Mouse (Mus musculus): ENCODE measurements at regions not wholly inside any gene's neighbourhood (a gene's known extent, or its start where the extent isn't known, plus 50 kb on each side); places are given as distances from the start of the nearest gene placed in this dataset.
A peak's percentile ranks its signal among the peaks of the same experiment; 100 is the strongest.

DNA sequence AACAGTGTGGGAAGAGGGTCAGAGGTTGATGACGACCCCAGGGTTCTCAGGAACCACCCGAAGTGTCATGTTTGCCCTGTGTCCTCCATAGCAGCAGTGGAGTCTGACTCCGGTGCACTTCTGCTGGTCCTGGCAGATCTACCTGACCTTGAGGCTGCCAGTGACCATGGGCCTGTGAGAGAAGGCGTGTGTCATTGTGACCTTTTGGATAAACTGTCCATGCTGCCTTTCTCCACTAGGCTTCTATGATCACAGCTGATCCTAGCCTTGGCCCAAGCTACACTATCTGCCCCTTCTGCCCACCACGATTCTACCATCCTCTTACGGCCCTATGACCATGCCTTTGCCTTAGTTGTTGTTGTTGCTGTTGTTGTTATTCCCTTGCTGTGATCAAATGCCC is 163.2 kb upstream of the Fstl4 start:
- Histone ChIP-seq H3K4me1 (replicated peaks) (no peaks in the 10 kb centered on the region), H3K27ac (no peak overlapping the region), H3K4me2 (replicated peaks) (no peak overlapping the region), H3K9me3 (0 out of 2 replicates have a peak, but pooled peaks cover 4% of the 10 kb centered on the region), H3K27me3 (no peaks in the 10 kb centered on the region), H3K4me3 (replicated peaks) (no peak overlapping the region), H3K36me3 (no peaks in the 10 kb centered on the region), H3K9ac (replicated peaks) (no peak overlapping the region)
- ATAC-seq: no peak
- 85% methylated on average over 6 of the region's 6 CpGs for WGBS

GRCm38 (mm10) chr11:52602061-52602561 is 162.3 kb upstream of the Fstl4 start:
- no peak overlapping the region for H3K4me2 ChIP-seq (replicated peaks)
- H3K27me3 ChIP-seq: no peaks in the 10 kb centered on the region
- 85% methylated on average over 15 of the region's 15 CpGs for WGBS
- 0 out of 2 replicates have a peak, but pooled peaks cover 4% of the 10 kb centered on the region for H3K9me3 ChIP-seq
- no peak for ATAC-seq
- no peak overlapping the region for H3K9ac ChIP-seq (replicated peaks)
- H3K4me3 ChIP-seq (replicated peaks): no peak overlapping the region
- H3K36me3 ChIP-seq: no peaks in the 10 kb centered on the region
- H3K27ac ChIP-seq: no peak overlapping the region
- no peaks in the 10 kb centered on the region for H3K4me1 ChIP-seq (replicated peaks)

- 80% methylated on average over 5 of the region's 5 CpGs for WGBS
- H3K9ac ChIP-seq (replicated peaks): no peak overlapping the region
- no peak overlapping the region for H3K4me2 ChIP-seq (replicated peaks)
- H3K4me1 ChIP-seq (replicated peaks): no peaks in the 10 kb centered on the region
- no peaks in the 10 kb centered on the region for H3K27me3 ChIP-seq
- no peak overlapping the region for H3K27ac ChIP-seq
- no peaks in the 10 kb centered on the region for H3K36me3 ChIP-seq
- no peak overlapping the region for H3K4me3 ChIP-seq (replicated peaks)
- no peak for ATAC-seq
- H3K9me3 ChIP-seq: 0 out of 2 replicates have a peak, but pooled peaks cover under 1% of the 10 kb centered on the region
These were observed 161.6 kb upstream of the Fstl4 start for GRCm38 (mm10) chr11:52602796-52603195.

- no peaks in the 10 kb centered on the region for H3K36me3 ChIP-seq
- no peaks in the 10 kb centered on the region for H3K27me3 ChIP-seq
- 94% methylated on average over 1 of the region's 1 CpGs for WGBS
- H3K9me3 ChIP-seq: peaks cover 4% of the 10 kb centered on the region; the same call in 1 of the 2 replicates
- no peak overlapping the region for H3K4me2 ChIP-seq (replicated peaks)
- ATAC-seq: no peak
- no peak overlapping the region for H3K9ac ChIP-seq (replicated peaks)
- H3K27ac ChIP-seq: no peak overlapping the region
- no peak overlapping the region for H3K4me3 ChIP-seq (replicated peaks)
- H3K4me1 ChIP-seq (replicated peaks): 0 out of 2 replicates have a peak, but pooled peaks cover 2% of the 10 kb centered on the region
These were observed 153.7 kb upstream of the Fstl4 start for GRCm38 (mm10) chr11:52610681-52611165.

GRCm38 (mm10) chr11:52615622-52616021 is 148.8 kb upstream of the Fstl4 start:
- no peaks in the 10 kb centered on the region for H3K36me3 ChIP-seq
- no peak overlapping the region for H3K4me2 ChIP-seq (replicated peaks)
- no peak overlapping the region for H3K9ac ChIP-seq (replicated peaks)
- H3K27me3 ChIP-seq: no peaks in the 10 kb centered on the region
- no peak overlapping the region for H3K27ac ChIP-seq
- no peaks in the 10 kb centered on the region for H3K9me3 ChIP-seq
- 68% methylated on average over 4 of the region's 4 CpGs for WGBS
- H3K4me1 ChIP-seq (replicated peaks): peaks cover 25% of the 10 kb centered on the region
- H3K4me3 ChIP-seq (replicated peaks): no peak overlapping the region
- ATAC-seq: no peak

DNA sequence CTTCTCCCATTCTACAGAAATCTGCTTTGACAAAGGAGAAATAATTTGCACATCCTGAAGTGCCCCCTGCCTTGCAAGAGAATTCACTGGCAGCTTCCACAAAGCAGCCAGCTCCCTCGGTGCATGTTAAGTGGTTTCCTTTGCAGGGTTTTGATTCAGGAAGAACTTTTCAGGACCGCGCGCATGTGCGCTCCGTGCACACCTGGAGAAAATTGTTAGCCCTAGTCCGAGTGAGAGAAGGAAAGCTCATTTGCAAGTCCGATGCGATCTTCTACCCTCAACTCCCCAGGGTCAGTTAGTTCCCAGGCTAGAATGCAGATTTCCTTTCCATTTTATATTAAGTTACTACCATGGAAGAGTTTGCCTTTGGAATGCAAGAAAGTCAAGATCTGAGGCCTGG is 145.8 kb upstream of the Fstl4 start:
- no peak overlapping the region for H3K9ac ChIP-seq (replicated peaks)
- ATAC-seq: peak; percentile 43; the same call in 1 of the 2 replicates
- no peaks in the 10 kb centered on the region for H3K9me3 ChIP-seq
- H3K27me3 ChIP-seq: no peaks in the 10 kb centered on the region
- 22% methylated on average over 9 of the region's 9 CpGs for WGBS
- H3K4me1 ChIP-seq (replicated peaks): peaks cover 25% of the 10 kb centered on the region
- H3K27ac ChIP-seq: no peak overlapping the region
- no peaks in the 10 kb centered on the region for H3K36me3 ChIP-seq
- H3K4me2 ChIP-seq (replicated peaks): 0 out of 2 replicates have a peak overlapping the region, but pooled peaks have one; percentile 5
- no peak overlapping the region for H3K4me3 ChIP-seq (replicated peaks)

DNA sequence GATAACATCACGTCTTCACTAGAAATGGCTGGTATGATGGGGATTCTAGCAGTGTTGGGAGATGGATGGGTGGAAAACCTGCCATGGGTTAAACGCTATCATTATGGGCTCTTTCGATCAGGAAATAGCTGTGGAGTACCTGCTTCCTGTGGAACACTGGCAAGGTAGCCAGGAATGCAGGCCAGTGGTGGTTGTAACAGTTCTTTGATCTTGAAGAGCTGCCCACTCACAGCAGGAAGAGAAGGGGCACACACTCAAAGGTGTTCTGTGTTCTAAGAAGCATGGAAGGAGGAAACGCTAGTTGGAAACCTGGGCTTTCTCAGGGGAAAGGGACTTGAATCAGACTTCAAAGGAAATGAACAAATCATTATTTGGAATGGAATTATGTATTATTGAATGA is 141.6 kb upstream of the Fstl4 start:
- Histone ChIP-seq H3K4me2 (replicated peaks) (no peak overlapping the region), H3K36me3 (no peaks in the 10 kb centered on the region), H3K27me3 (no peaks in the 10 kb centered on the region), H3K4me3 (replicated peaks) (no peak overlapping the region), H3K4me1 (replicated peaks) (peaks cover 21% of the 10 kb centered on the region), H3K9me3 (no peaks in the 10 kb centered on the region), H3K9ac (replicated peaks) (no peak overlapping the region), H3K27ac (no peak overlapping the region)
- ATAC-seq: no peak
- 74% methylated on average over 4 of the region's 4 CpGs for WGBS

- Histone ChIP-seq H3K4me1 (replicated peaks) (no peaks in the 10 kb centered on the region), H3K27ac (no peak overlapping the region), H3K27me3 (no peaks in the 10 kb centered on the region), H3K9ac (replicated peaks) (no peak overlapping the region), H3K4me2 (replicated peaks) (no peak overlapping the region), H3K9me3 (no peaks in the 10 kb centered on the region), H3K4me3 (replicated peaks) (no peak overlapping the region), H3K36me3 (no peaks in the 10 kb centered on the region)
- 71% methylated on average over 2 of the region's 2 CpGs for WGBS
- no peak for ATAC-seq
These were observed 135.6 kb upstream of the Fstl4 start for GRCm38 (mm10) chr11:52628875-52629274.

- Histone ChIP-seq H3K4me1 (replicated peaks) (no peaks in the 10 kb centered on the region), H3K4me3 (replicated peaks) (no peak overlapping the region), H3K36me3 (no peaks in the 10 kb centered on the region), H3K27me3 (no peaks in the 10 kb centered on the region), H3K27ac (no peak overlapping the region), H3K9me3 (no peaks in the 10 kb centered on the region), H3K9ac (replicated peaks) (no peak overlapping the region), H3K4me2 (replicated peaks) (no peak overlapping the region)
- no peak for ATAC-seq
- WGBS: 60% methylated on average over 5 of the region's 5 CpGs
These were observed 134.7 kb upstream of the Fstl4 start for GRCm38 (mm10) chr11:52629776-52630175.

DNA sequence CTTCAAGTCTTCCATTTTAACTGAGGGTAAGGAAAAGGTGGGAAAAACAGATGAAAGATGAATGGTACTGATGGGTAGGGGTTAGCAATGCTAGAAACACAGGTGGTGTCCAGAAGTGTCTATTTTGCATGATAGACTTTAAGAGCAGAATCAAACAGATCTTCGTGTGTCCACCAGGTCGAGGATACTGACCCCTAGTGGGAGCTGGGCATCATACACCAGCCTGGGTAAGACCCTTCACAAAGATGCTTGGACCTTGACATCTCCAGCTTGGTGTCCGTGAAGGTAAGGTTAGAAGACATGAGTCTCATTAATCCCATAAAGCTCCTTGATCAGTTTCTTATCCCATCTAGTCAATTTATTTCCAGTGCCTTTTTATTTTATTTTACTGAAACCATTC is 132.9 kb upstream of the Fstl4 start:
- H3K4me2 ChIP-seq (replicated peaks): no peak overlapping the region
- no peaks in the 10 kb centered on the region for H3K9me3 ChIP-seq
- ATAC-seq: no peak
- 51% methylated on average over 3 of the region's 3 CpGs for WGBS
- H3K4me1 ChIP-seq (replicated peaks): no peaks in the 10 kb centered on the region; the same call in 1 of the 2 replicates
- H3K27me3 ChIP-seq: no peaks in the 10 kb centered on the region
- no peaks in the 10 kb centered on the region for H3K36me3 ChIP-seq
- H3K4me3 ChIP-seq (replicated peaks): no peak overlapping the region
- H3K27ac ChIP-seq: no peak overlapping the region
- no peak overlapping the region for H3K9ac ChIP-seq (replicated peaks)

GRCm38 (mm10) chr11:52634189-52634588 is 130.2 kb upstream of the Fstl4 start:
- Histone ChIP-seq H3K4me1 (replicated peaks) (no peaks in the 10 kb centered on the region; the same call in 1 of the 2 replicates), H3K27me3 (no peaks in the 10 kb centered on the region), H3K4me3 (replicated peaks) (no peak overlapping the region), H3K27ac (no peak overlapping the region), H3K36me3 (no peaks in the 10 kb centered on the region), H3K4me2 (replicated peaks) (no peak overlapping the region), H3K9me3 (no peaks in the 10 kb centered on the region), H3K9ac (replicated peaks) (no peak overlapping the region)
- 62% methylated on average over 3 of the region's 3 CpGs for WGBS
- ATAC-seq: no peak

DNA sequence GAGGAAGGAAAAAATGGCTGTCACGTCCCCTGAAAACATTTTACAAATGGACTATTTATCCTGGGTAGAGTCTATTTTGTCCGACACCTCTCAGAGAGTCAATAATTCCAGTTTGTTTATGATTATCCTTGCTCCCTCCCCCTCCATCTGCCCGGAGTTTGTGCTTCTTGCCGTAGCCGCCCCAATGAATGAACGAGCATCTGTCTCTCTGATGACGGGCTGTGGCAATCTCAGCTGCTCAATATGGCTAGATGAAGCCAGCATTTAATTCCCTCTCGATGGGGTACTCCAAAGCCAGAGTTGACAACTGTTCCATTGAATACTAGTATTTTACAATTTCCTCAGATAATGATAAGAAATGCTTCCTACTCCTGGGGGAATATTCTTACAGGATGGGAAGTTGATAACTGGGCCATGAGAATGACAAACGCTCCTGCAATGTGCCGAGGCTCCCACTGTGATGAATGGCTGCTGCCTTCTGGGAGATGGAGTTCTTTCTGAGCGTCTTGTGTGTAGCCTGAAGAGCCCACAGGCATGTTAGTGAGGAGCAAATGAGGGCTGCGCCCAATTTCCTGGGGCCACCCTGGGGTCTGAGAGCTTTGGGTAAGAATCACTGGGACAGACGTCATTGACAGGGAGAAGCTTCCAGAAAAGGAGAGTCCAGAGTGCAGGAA is 128.6 kb upstream of the Fstl4 start:
- H3K9me3 ChIP-seq: no peaks in the 10 kb centered on the region
- no peak overlapping the region for H3K4me2 ChIP-seq (replicated peaks)
- H3K9ac ChIP-seq (replicated peaks): no peak overlapping the region
- WGBS: 61% methylated on average over 13 of the region's 13 CpGs
- ATAC-seq: 0 out of 2 replicates have a peak, but pooled peaks have one; percentile 20
- no peaks in the 10 kb centered on the region for H3K27me3 ChIP-seq
- peaks cover 8% of the 10 kb centered on the region; the same call in 1 of the 2 replicates for H3K4me1 ChIP-seq (replicated peaks)
- no peaks in the 10 kb centered on the region for H3K36me3 ChIP-seq
- no peak overlapping the region for H3K27ac ChIP-seq
- H3K4me3 ChIP-seq (replicated peaks): no peak overlapping the region

Measured in midbrain, embryonic 13.5 days (tissue).